Mouse (Mus musculus) left cerebral cortex, postnatal 14 days (tissue): ENCODE results near the gene Slc25a22. TPM values are rescaled to one million over a fixed set of nuclear protein-coding genes. Genes with fewer than 3 reads are reported as not detected.

Experiments
- DNase-seq, 2 experiments: peaks; one replicate each; pipeline ENCODE4 v3.0.0; 2021 to 2022; ENCODE audit warnings: low spot score in 2 of 2, mixed read lengths in 1 of 2
- intact Hi-C: fragments of 180-260 bp; cut with DNase I; formaldehyde crosslinking; loops from one replicate; pipeline ENCODE4 v1.15.1; 2025
- total RNA-seq, 2 experiments: library from RNA; stranded (reverse); gene quantifications; 2 replicates each; pipeline ENCODE4 v1.2.3; 2021

Slc25a22 gene
- total RNA-seq, 2 experiments from 2014 or later: 331 to 339 TPM

GRCm38 (mm10) chr7:141441460-141441859 lies 3.8 kb upstream of the Slc25a22 start:
- intact Hi-C loops: no loop called here
- DNase-seq: no peak

GRCm38 (mm10) chr7:141440613-141441012 lies 2.9 kb upstream of the Slc25a22 start:
- intact Hi-C loops: no loop called here
- DNase-seq: peak; percentile 61 to 66

- no peak for DNase-seq
- intact Hi-C loops: no loop called here
Measured at GRCm38 (mm10) chr7:141439811-141440210, 2.1 kb upstream of the Slc25a22 start.

DNA sequence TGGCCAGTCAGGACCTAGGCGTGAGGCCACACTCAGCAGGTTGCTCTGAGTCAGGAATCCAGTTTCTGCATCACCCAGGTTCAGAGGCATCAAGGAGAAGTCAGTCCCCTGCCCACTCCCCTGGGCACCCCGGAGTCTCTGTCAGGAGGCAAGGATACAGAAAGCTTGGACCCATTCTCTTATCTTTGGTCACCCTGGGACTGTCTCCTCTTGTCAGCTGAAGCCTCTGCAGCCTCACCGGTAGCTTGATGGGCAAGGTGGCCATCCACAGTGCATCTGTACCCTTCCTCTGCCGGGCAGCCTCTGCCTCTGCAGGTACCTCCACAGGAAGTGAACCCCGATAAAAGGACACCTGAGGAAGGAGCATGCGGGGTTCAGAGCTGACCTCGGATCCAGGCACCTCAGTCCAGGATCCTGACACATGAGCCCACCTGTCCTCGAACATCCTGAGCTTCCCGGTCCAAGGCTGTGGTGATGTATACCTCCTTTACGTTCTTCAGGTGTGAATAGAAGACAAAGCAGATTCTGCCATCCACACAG lies 1.5 kb upstream of the Slc25a22 start:
- DNase-seq: no peak
- intact Hi-C loops: no loop called here

DNA sequence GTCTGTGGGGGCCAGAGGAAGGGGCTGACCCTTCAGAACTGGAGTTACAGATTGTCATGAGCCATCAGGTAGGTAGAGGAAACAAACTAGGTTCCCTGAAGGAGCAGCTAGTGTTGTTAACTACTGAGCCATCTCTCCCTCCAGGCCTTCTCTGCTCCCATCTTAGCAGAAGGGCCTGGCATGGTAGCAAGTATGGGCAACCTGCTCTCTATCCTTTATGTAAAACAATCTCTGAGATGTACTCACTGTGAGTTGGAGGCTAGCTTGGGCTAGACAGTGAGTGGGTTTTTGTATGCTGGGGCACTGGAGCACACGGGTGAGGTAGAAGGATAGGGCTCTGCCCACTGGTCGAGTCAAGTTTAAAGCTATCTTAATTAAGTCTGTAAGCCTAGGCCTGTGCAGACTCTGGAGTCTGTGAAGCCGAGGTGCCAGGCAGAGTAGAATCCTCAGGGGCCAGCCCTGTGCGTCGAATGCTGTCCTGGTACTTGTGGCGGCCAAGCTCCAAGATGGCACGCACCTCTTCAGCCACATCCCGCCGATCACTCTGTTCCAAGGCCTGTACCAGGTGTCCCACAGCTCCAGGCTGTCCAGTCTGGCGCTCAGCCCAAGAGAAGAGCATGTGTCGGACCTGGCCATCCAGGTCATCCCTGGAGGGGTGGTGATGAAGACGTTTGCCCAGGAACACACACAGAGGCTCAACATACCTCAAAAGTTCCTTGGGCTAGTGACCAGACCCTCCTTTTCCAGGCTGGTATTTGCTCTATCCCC lies 693 bp upstream of the Slc25a22 start:
- intact Hi-C loops: no loop called here
- DNase-seq: no peak

DNA sequence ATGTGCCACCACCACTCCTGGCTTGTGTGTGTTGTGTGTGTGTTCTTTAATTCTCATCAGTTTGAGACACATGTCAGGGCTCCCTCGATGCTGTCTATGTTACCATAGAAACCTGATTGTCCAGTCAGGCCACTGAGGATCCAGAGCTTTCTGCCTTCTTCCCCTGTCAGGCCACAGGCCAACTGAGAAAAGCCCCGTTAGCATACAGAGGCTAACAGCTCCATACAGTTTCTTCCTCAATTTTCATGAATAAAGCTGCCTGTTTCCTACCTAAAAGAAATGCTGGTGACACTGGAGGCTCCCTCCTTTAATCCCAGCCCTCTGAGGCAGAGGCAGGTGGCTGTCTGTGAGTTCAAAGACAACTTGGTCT lies 1.2 kb downstream of the Slc25a22 start:
- no peak for DNase-seq
- intact Hi-C loops: no loop called here

DNA sequence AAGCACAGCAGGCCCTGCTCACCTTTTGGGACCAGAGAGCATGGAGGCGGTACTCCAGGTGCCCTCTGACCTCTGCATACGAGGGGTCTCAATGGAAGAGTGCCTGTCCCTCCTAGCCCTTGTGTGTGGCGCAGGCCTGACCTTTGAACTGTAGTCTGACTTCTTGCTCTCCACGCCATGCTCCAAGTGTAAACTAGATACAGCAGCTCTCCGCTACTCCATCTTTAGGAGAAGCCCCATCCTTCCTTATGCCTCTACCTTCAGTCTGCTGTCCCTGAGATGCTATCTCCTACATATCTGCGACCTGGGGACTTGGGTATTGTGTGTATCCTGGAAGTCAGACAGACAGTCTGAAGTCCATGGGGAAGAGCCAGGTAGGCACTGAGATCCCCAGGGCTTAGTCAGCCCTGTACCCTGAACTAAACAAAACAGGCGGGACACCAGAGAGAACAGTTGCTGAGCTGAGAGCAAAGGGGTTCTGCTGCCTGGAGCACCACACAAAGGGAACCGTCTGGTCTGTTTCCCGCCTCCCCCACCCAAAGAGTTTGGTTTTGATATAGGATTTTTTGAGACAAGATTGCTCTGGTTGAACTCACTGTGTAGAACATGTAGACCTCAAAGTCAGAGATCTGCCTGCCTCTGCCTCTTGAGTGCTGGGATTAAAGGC lies 1.7 kb downstream of the Slc25a22 start:
- intact Hi-C loops: no loop called here
- DNase-seq: no peak

DNA sequence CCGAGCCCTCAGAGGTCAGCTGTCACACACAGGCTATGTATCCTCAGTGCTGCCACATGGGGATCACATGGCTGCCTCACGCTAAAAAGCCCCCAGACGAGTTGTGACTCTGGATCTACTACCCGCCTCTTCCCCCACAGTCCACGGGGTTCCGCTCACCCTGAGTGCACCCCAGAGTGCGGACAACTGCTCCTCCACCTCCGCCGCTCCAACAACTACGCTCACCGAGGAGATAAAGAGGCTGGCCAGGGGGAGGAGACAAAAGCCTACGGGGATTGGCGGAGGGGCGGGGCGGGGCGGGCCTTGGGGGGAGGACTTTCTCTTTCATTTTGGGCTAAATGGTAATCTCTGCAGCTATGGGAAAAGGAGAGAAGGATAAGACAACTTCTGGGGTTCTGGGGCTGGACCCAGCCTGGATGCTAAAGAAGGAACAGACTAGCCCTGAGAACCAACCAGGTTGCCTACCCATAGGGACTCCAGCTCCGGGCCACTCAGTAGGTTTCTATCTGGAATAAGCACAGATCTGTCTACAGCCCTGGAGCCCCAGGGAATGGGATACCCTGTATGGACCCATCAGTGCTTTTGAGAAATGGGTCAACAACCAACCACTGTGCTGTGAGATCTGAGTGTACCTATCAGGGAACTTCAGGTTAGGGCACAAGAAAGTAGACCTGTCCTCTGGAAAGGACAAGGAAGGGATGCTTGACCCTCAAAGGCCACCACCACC lies 2.4 kb downstream of the Slc25a22 start:
- DNase-seq: peak; percentile 58 to 64

DNA sequence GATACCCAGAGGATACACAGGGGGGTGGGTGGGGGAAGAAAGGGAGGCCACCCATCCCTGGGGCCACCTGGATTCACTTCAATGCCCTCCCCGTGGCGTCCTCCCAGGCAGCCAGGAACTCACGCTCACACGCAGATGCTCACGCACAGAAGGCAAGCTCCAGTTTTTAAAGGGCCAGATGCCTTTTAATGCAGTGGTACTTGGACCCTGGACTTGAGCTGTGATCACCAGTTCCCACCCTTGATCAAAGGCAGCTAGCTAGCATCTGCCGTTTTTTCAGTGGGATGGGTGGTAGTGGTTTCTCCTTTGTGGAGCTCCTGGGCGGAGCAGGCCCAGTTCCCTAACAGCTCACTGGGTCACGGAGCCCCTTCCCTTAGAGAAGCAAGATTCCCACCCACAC lies 3.2 kb downstream of the Slc25a22 start:
- intact Hi-C loops: no loop called here
- peak; percentile 74 to 80 for DNase-seq

More for the DNA sequence above, 2.4 kb downstream of the Slc25a22 start:
- intact Hi-C loops: no loop called here

DNA sequence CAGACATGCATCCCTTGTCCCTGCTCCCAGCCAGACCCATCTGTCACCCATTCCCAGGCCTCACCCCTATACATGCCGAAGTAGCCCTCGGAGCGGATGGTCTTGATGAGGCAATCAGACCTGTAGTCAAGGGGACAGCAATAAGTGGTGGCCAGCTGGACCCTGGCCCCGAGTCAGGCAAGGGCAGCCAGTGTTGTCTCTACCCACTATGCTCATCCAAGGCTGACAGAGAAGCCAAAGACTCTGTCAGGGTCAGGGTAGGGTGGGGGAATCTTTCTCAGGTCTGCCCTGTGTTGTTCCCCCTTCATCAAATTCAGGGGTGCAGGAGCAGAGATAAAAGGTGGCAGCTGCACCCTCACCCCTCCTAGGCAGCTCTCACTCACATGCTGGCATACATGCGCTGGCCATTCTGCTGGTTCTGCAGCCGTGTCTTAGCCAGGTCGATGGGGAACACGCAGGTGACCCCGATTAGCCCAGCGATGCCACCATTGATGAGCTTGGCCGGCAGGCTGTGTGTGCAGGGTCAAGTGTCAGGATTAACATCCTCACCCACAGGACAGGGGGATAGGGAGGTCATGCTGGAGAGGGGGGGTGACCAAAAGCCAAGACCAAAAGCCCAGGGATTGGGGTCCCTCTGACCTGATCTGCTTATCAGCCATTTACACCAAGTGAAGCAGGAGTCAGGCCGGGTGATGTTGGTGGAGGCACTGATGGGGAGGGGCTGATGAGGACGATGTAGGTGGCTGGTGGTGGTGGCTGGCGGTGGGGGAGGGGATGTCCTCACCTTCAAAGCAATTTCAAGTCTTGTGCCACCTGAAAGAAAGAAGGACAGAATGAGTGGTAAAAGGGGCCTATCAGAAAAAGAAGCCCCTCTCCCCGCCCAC lies 3.9 kb downstream of the Slc25a22 start:
- DNase-seq: no peak
- intact Hi-C loops: no loop called here

GRCm38 (mm10) chr7:141432741-141433516 lies 4.8 kb downstream of the Slc25a22 start:
- DNase-seq: no peak
- intact Hi-C loops: no loop called here

GRCm38 (mm10) chr7:141432186-141432611 lies 5.5 kb downstream of the Slc25a22 start:
- intact Hi-C loops: no loop called here
- no peak for DNase-seq

- intact Hi-C loops: no loop called here
- no peak for DNase-seq
Measured at GRCm38 (mm10) chr7:141431434-141432185, 6.1 kb downstream of the Slc25a22 start.

- no peak for DNase-seq
- intact Hi-C loops: no loop called here
Measured at GRCm38 (mm10) chr7:141430585-141431240, 7.0 kb downstream of the Slc25a22 start.

DNA sequence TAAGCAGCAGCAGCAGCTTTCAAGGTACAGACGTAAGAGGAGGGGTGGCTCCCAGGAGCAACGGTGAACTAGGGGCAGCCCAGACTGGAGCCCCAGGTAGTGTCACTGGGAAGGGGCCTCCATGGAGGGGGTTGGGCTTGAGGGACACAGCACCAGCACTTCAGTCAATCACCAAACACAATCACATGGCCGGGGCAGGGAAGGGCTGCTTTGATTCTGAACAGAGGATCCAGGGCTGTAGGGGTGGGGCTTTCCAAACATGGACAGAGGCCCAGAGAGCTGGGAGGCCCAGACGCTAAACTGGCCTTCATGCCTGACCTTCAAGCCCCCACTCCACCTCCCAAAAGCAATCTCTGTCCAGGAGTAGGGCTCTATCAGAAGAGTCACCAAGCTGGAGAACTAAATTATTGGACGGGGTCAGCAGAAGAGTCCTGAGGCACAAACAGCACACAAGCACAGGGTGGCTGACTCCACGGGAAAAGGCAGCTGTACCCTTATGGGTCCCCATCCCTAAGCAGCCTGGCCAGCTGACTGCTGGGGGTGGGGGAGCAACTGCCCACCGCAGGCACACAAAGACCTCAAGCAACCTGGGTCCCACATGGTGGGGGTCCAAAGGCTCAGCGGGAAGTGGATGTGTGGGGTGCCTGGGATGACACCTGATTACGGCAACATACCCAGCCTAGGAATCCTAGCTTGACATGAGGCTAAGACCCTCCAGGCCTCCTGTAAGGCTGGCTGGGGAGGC lies 7.7 kb downstream of the Slc25a22 start:
- DNase-seq: no peak
- intact Hi-C loops: no loop called here

DNA sequence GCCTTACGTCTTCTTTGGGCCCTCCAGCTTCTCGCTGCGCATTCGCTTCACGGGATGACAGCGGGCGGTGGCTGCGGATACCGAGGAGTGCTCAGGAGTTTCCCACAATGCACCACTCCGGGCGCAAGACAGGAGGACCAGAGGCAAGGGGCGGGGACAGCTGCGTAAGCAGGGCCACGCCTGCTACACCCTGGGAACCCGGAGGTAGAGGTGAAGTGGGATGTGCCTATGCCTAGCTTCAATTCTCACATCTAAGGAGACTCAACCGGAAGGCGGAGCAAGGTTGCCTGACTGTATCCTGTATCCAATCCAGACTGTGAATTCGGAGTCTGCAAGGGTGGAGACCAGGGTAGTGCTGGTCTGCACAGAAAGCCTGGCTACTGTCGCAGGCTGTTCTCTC lies 8.4 kb downstream of the Slc25a22 start, which contains the start of gene Cend1:
TSS of gene Cend1 (minus strand) at position 182 of the 400 bp plus-strand sequence.
- intact Hi-C loops: no loop called here
- DNase-seq: peak; percentile 89 to 90

DNA sequence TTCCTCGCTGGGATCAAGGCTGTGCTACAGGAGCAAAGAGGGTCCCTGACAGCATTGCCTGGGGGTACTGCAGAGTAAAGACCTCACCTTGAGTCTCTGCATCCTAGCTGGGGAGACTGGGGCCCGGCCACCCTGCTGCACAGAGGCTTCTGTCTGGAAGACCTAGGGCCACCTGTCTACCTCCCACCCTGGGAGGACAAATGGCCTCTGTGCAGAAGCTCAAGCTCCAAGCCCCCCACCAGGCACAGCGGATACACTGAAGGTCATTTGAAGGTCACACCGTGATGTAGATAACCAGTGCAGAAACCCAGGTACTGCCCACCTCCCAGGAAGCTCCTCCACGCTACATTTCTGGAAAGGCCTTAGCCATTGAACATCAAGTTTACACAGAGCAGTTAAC lies 9.0 kb downstream of the Slc25a22 start:
- no peak for DNase-seq

More for the DNA sequence above, 9.0 kb downstream of the Slc25a22 start:
- intact Hi-C loops: no loop called here
